Mouse (Mus musculus): ENCODE results near the gene Osbpl5.

Osbpl5 gene

DNA sequence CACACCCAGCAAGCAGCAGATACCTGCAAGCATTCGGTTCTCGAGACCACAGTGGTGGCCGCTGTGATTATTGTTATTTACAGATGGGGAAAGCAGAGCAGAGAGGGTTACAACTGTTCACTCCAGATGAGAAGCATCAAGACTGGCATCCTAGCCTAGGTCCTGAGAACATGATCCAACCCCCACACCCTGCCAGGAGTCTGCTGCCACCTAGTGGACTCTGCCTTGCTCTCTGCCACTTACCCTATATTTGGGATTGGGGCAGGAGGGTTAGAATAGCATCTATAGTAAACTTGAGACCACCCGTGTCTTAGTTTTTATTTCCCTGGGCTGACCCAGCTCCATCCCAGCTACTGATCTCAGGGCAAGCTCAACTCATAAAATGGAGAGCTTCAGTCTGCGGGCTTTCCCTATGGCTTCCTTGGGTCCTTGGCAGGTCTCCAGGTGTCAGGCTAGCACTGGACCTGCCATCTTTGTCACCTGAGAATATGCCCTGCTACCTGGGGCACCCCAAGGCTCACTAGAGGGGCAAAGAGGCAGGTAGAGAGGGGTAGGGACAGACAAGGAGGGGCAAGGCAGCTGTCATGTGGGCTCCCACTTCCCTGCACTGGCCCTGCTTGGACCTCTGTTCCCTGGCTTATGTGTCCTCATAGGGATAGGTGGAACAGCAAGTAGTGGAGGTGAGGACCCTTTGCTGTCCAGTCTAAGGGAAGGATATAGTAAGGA lies 2.6 kb downstream of the Osbpl5 start:
- peak in 1 of 2 experiments; percentile 34 for DNase-seq

GRCm38 (mm10) chr7:143752606-143753005 lies 4.2 kb downstream of the Osbpl5 start:
- no peak for DNase-seq

- no peak for DNase-seq
Observed at GRCm38 (mm10) chr7:143752056-143752455, 4.7 kb downstream of the Osbpl5 start.

- DNase-seq, result no peak
Observed at GRCm38 (mm10) chr7:143751380-143751779, 5.4 kb downstream of the Osbpl5 start.

- DNase-seq, result no peak
Observed at GRCm38 (mm10) chr7:143749045-143749444, 7.7 kb downstream of the Osbpl5 start.

DNA sequence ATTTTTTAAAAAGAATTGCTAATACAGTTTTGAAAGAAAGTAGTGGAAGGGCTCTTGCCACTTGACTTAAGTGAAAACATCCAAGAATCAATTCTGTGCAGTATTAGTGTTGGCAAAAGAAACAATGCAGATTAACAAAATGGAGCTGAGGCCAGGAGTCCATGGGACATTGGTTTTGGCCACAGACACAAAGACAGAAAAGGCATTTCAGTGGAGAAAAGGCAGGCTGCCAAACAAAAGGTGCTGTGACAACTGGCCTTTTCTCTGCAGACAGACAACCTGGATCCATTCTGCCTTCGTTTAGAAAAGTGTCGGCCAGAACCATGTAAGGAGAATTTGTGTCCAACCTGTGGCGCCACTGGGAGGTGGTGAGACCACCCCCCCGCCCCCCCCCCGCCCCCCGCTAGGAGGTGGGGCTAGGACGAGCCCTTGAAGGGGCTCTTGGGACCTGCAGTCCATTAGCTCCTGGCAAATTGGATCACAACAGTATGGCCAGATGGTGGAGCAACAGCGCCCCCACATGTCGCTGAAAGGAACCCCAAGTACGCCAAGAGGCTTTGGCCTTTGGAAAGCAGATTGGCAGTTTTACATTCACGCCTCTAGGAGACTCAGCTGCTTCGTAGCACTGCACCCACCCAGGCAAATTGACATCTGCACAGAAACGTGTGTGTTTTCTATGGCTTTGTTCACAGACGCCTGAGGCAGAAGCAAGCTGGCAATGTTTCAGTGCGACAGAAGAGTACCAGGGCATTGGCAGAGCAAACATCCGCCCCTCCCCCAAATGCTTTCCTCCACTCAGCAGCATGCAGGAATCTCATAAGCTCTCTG lies 8.5 kb downstream of the Osbpl5 start:
- DNase-seq, result peak; percentile 46 to 62

- DNase-seq, result no peak
Observed at GRCm38 (mm10) chr7:143740653-143741052, 16.1 kb downstream of the Osbpl5 start.

DNA sequence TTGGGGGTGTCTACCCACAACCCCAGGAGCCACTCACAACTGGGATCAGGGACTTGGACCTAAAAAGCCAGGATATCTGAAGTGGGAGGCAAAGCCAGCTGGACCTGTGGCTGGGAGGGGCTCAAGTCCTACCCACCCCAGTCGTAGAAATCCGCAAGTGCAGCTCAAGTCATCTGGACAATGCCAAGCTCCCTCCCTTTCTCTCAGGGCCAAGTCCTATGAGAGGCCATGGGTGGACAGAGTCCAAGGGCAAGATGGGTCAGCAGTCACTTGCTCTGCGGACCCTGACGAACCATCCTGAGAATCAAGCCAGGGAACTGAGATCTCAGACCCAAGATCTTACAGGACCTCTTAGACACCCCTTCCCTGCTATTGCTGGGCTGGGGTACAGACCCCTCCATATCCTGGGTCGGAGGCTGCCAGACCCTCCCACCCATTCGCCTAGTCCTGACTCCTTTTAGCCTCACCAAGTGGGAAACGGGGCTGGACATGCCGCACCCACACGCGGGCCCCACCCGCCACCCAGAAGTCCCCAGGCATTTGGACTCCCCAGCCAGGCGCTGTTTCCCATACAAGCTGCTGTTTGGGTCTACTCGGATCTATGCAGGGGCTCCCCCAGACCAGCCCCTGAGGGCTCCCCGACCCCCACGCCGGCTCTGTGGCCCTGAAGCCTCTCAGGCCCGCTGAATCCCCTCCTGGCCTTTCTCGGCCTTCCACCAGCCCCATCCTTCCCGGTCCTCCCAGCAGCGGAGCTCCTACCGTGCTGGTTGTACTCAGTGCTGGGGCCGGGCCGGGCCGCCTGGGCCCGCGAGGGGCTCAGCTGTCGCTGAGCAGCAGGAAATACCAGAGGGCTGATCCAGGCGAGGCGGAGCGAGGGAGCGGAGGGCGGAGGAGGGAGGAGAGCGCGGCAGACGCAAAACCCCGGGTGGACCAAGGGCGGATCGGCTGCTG lies 17.0 kb downstream of the Osbpl5 start:
- DNase-seq, result peak; percentile 45 to 53

DNA sequence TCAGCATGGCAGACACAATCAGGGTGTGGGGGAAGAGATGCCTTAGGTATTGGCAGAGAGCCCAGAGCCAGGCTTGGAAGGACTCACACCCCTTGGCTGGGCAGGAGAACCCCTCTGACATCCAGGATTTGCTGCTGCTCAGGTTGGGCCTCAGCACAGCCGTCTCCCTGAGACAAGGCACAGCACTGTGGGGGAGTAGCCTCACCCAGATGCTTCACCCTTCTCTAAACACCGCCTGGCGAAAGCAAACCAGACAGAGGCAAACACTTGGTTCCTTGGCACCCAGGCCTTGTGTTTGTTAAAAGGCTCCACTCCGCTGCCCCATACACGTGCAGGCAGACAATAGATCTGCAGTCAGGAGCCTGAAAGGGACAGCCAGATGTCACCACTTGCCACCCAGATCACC lies 18.2 kb downstream of the Osbpl5 start:
- no peak for DNase-seq

- DNase-seq, result no peak
Observed at GRCm38 (mm10) chr7:143738194-143738593, 18.6 kb downstream of the Osbpl5 start.

DNA sequence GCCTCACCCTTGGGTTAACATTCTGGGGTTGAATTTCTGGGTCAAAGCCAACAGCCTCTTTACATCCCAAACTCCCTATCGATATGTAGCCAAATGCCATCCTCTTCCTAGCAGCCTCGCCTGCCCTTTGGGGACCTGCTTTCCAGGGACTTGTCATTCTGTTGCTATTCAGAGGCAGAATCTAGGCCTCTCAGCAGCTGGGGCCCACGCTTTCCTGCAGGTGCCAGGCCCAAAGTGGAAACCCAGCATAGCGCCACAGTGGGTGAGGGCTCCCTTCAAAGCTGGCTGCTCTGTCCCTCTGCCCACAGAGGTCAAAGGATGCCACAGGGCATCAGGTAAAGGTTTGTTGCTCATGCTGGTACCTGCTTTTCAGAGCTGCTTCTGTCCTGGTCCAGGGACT lies 23.0 kb downstream of the Osbpl5 start:
- no peak for DNase-seq

GRCm38 (mm10) chr7:143729886-143730285 lies 26.9 kb downstream of the Osbpl5 start:
- DNase-seq, result no peak

DNA sequence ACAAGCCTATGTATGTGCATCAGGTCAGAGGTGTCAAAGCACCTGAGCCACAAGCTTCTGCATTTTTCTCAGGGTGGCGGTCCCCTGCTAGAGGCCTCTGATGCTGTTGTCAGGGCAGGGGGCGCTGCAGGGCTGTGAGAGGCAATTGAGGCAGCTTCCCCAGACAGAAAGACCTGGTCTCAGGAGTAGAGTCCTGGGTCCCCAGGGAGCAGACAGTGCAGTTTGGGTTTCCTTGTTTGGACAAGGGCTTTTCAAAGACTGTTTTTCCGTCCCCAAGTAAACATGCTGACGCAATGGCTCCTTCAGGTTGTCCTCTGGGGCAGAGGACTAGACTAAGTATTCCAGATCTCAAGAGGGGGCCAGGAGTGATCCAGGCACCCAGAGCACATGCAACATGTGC lies 30.4 kb downstream of the Osbpl5 start:
- DNase-seq, result no peak

- DNase-seq, result no peak
Observed at GRCm38 (mm10) chr7:143723841-143724240, 32.9 kb downstream of the Osbpl5 start.

GRCm38 (mm10) chr7:143722646-143723045 lies 34.1 kb downstream of the Osbpl5 start:
- DNase-seq, result no peak

DNA sequence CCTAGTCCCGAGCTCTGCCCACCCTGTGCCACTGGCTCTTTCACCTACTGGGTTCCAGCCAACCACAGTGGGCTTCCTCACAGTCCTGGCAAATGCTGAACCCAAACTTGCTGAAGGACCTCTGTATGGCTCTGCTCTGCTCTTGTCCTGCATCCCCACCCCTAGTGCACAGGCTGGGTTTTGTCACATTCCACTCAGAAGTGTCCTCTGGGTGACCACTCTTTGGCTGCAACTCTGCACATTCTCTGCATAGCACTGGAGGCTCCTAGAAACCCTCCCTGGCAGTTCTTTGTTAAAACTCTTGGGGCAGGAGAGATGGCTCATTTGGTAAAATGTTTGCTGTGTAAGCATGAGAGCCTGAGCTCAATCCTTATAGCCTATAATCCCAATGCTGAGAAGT lies 39.0 kb downstream of the Osbpl5 start:
- DNase-seq, result no peak

GRCm38 (mm10) chr7:143713421-143713820 lies 43.4 kb downstream of the Osbpl5 start:
- no peak for DNase-seq

DNA sequence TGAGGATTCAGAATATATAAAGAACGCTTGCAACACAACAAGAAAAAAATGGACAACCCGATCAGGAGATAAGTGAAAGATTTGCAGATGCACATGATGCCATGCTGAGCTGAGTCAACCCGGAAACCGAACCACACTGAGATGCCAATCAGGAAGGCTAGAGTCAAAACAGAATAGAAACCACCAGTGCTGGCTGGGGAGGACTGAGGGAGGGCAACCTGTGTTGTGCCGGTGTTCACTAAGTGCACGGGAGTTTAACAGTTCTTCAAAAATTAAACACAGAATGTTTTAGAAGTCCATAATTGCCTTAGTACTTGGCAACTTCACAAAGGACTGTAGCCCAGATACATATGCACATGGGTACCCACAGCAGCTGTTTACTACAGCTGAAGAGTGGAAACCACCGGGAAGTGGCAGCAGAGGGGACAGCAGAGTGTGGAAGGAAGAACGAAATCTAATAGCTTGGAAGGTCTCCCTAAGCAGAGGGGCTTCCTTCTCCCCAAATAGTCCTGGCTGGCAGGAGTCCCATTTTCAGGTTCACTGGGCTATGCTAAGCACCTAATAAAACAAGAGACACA lies 43.9 kb downstream of the Osbpl5 start:
- peak in 1 of 2 experiments; percentile 24 for DNase-seq

GRCm38 (mm10) chr7:143712023-143712422 lies 44.8 kb downstream of the Osbpl5 start:
- DNase-seq, result no peak

- DNase-seq, result no peak
Observed at GRCm38 (mm10) chr7:143711381-143711780, 45.4 kb downstream of the Osbpl5 start.

DNA sequence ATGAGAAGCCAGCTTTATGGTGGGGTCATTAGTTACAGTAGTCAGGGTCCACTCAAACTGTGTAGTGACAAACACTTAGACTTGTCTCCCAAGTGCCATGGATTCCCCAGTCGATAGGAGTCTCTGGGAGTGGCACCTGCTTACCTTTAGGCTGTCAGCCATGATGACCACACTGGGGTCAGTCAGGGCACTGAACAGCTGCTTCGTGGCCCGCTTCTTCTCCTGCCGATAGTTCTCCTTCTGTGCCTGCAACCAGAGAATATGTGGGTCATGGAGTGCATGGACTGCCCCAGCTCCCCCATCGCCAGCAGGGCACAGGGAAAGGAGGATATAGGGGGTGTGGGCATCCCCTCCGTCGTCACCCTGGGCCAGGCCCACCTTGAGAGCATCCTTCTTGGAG lies 47.4 kb downstream of the Osbpl5 start:
- no peak for DNase-seq

DNA sequence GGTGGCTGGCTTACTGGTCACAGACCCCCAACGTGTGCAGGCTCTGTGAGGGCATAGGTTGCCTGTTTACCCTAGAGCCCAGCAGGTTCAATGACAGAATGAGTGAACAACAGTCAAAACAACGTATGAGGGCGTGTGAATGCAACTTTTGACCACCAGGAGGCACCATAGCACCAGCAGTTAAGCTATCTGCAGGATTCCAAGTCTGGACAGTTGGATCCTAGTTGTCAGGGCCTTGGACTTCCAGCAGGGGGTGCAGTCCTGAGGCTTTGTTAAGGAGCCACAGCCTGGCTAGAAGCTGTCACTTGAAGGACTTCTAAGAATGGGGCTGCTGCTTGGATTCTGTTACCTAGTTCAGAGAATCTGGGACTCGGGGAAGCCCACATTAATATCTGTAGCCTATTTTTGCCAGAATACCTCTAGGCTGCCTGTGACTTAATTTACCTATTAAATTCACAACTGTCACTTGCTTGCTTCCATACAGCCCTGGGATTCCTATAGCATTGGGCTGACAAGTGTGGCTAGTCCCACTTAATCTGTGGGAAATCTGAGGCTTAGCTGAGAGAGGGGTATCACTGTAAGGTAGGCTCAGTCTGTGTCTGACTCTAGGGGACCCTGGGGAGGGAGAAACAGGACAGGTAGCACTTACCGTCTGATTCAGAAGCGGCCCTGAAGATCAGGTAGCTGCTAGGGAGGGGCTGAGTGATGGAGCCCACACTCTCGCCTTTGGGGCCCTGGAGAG lies 49.9 kb downstream of the Osbpl5 start:
- DNase-seq, result peak; percentile 72 to 79

Data from thymus, adult 18-20 months (tissue).